Mouse (Mus musculus) lung, postnatal 36 days (tissue): Measurements from ENCODE around the gene Cox8b.
"Not testable (repeated sequence)": the region's sequence is repeated elsewhere in the genome, so short reads cannot be mapped to it uniquely, and the experiment has no call there.

Source experiments
- DNase-seq: peaks from one replicate; pipeline ENCODE4 v3.0.0; 2022; ENCODE audit warnings: mixed read lengths

Cox8b gene

DNA sequence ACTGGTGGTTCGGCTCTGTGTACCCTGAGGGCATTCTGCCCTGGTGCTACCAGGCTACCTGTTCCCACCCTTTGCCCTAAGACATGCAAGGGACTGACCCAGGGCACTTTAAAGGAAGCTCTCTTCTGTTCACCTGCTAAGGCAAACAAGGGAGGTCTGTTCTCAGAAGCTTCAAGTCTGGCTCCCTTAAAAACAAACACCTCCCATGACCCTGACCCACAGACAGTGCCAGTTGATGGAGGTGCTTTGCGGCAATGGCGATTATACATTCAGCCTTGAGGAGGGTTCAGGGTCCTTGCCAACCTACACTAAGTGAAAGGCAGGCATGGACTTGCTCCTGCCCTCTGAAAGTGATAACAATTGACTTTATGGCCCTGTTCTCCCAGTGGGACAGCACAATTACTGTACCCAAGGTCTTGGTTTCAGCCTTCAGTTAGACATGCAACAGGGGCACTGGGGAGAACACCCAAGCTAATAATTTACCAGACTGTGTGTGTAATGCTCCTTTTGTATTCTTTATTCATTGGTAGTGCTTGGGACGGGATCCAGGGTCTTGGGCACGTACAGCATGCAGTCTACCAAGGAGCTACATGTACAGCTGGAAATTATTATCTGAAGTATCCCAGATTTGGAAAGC is 12.7 kb upstream of the Cox8b start:
- DNase-seq: no peak

DNA sequence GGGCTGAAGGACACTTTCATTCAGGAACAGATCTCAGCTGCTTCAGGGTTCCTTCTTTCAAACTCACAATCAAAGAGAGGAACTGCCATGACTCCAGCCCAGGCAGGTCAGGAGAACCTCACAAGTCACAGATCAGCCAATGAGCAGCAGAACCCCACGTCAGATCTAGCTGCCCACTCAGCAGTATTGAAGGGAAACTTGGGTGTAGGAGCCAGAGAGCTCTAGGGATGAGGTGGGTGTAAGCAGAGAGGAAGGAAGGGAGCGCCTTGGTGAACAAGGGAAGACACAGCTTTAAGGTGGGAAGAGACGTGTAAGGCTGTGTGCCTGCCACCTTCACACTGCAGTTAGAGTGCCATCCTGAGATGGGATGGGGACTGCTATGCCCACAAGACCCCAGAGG is 12.0 kb upstream of the Cox8b start:
- no peak for DNase-seq

DNA sequence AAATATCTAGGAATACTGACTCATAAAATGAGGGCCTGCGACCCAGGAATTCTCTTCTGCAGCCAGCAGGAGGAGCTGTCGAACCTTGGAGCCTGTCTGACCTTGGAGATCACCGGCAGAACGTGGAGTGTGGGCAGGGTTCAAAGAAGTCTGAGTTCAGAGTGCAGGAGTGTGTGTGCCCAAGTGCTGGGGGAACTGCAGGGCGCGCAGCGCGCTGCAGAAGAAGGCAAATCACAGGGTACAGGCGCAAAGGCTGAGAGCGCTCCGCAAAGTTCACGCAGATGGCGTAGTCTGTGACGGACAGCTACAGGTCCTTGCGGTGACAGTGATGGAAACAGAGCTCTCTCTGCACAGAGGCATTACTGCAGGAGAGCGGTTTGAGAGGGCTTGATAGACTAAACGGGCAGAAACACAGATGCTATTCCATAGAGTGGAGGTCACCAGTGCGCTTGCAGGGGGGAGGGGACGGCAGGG is 8.4 kb upstream of the Cox8b start:
- DNase-seq: peak; percentile 86

DNA sequence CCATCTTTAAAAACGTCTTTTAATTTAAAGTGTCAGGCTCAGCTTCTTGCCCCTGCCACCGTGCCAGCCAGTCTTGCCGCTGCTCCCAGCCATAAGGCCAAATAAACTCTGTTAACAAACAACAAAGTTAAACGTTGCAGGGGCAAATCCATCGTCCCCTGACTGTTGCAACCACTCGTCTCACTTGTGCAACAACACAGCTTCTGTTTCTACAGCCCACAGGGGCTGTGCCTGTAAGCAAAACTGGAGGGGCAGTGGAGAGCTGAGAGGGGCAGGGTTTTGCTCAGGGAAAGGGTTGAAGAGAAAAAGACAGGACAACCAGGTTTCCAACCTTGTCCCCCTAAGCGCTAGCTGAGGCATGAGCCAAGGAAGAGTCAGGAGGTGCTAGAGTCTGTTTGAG is 7.9 kb upstream of the Cox8b start:
- no peak for DNase-seq

DNA sequence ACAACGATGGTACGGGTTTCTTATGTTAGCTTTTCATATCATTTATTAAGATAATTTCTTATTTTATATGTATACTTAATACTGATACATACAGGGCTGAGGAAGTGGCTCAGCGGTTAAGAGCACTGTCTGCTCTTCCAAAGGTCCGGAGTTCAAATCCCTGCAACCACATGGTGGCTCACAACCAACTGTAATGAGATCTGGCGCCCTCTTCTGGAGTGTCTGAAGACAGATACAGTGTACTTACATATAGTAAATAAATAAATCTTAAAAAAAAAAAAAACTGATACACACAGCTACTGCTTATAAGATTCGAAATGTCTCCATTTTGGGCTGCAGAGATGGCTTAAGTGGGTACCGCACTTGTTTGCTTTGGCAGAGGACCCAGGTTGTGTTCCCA is 7.5 kb upstream of the Cox8b start:
- no peak for DNase-seq

DNA sequence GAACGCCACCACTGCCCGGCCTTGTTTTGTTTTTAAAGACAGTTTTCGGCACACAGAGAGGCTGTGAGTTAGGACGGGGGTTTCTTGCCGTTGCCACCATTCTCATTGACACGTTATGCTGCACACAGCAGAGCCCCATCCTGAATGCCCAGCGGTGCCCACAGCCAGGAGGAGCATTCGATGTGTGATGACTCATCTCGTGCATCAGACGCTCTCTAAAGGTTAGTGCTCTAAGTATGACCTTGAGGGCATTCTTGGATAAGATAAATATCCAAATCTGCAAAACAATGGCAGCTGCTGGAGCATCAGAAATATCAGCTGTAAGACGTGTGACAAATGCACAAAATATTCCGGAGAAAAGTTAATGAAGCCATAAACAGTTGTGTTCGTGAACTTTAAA is 6.9 kb upstream of the Cox8b start:
- no peak for DNase-seq

DNA sequence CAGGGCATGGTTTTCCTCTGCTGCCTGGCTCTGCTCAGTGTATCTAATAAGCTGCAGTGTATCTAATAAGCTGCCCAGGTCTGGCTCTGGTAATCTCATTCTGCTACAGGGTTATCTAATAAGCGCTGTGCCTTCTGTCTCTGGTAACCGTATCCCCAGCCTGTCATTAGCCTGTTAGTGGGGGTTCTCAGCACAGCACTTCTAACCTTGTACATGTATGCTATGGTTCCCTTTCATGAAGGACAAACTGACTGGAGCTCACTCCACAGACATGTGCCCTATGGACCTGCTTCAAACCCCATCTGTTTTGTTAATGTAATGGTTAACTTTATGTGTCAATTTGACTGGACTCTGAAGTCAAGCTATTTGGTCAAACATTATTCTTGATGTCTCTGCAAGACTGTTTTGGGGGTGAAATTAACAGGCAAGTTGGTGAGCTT is 5.4 kb upstream of the Cox8b start:
- no peak for DNase-seq

DNA sequence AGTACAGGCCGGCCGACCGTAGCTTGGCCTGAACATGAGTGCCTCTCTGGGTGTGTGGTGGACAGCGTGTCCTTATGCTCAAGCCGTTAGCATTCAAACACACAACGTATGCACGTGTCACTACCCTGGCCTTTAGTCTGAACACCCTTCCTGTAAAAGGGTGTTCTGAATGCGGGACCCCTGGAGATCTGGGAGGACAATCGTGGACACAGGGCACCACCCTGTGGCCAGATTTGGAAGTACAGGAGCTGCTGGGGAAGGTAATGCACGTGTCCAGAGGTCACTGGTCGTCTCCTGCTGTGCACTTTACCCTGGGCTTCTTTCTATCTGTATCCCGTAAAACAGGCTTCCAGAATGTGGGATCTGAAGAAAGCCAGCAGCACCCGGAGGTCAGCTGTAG is 3.0 kb upstream of the Cox8b start:
- DNase-seq: peak; percentile 88

DNA sequence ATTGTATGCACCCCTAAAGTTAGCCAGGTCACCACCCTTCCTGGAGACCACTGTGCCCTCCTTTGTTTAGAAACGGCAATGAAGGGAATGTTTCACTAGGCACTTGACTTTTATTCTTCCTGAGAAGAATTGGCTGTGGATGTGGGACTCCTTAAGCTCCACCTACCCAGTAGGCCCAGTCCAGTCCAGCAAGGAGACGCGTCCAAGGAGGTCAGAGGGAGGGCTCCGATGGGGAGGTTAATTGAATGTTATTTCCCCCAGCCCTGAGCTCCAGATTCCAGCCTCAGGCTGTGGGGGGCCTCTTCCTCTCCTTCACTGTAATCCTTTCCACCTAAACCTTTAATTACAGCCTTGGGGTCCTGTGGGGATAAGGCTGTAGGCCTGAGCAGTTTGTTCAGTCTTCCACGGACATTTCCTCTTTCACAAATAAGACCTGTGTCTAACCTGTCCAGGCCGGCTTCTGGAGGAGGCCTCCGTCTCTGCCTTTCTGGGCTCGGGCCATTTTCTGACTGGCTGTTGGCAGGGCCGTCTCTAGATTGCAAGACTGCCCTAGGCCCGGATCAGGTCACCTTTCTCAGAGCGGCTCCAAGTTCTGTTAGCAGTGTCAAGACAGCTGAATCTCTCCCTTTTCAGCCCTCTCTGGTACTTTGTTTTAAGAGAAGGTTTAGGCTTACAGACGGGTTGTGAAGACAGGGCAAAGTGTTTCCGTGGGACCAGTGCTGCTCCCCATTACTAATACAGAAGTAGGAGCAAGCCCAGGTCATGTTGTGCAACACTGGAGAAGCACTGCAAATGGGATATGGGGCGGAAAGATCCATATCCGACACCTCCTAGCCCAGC is 2.0 kb upstream of the Cox8b start:
- no peak for DNase-seq

DNA sequence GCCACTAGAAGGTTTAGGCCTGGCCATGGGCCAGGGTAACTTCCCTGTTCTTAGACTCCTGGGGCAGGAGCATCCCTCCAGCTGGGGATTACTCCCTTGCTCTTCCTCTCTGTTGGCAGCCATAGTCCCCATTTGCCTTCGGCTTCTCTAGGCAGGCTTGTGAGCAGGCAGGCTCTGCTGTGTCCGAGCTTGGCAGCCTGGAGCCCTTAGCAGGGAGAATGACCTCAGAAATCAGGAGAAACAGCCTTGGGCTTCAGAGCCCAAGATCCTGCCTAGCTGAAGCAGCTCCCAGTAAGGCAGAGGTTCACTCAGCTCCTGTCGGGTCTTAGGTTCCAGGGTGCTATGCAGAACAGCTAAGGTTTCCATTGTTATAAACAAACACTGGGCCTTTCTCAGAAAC is 1.1 kb downstream of the Cox8b start:
- DNase-seq: no peak

DNA sequence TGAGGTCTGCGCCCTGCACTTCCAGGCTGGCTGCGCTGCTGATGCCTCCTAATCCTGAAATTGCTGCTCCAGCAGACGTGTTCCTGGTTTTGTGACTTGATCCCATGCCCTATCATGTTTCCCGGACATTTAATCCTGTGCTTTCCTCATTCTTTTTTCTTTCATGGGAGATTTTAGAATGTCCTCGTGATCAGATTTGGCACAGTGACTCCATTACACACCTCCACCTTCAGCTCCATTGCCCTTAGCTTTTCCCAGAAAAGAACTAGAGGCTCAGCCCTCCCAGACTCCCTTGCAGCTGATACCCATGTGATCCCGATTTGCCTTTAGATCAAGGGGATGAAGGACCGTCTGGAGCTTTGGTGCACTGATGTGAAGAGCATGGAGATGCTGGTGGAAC is 2.4 kb downstream of the Cox8b start:
- DNase-seq: no peak

DNA sequence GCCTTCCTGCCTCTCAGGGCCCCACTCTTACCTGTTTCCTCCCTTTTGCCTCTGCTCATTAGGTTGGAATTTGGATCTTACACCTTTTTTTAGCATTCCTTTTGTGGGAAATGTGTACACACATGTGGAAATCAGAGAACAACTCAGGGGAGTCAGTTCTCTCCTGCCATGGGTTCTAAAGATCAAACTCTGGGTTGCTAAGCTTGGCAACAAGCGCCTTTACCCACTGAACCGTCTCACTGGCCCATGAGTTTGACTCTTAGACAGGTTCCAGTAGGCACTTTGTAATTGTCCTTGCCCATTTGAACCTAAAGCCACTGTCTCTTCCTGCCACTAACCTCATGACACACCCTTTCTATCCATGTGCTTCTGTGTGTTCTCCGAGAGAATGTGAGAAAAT is 5.6 kb downstream of the Cox8b start:
- no peak for DNase-seq

DNA sequence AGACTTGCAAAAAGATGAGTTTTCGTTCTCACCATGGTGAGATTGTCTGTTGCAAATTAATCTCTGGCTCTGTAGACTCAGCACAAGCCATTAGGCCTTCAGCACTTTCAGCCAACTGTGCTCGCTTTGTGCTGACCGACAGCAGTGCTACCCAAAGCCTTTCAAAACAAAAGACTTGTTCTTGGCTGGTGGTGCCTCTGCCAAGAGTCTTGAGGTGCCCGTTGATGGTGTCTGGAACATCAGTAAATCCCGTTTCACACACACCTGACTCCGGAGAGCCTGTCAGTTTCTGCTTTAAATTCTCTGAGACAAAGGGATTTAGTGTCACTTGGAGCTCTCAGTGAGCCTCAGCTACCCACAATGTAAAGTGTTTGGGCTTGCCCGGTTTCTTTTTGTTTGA is 6.2 kb downstream of the Cox8b start:
- no peak for DNase-seq

DNA sequence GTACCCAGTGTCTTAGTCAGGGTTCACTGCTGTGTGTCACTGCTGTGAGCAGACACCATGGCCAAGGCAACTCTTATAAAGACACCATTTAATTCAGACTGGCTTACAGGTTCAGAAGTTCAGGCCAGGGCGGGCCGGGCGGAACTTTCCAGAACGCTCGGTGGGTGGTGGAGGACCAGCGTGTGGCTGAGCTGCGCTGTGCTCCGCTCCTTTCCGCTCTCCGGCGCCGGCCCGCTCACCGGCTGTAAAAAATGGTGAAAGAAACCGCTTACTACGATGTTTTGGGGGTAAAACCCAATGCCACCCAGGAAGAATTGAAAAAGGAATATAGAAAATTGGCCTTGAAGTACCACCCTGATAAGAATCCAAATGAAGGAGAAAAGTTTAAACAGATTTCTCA is 9.6 kb downstream of the Cox8b start:
- DNase-seq: not testable (repeated sequence)

DNA sequence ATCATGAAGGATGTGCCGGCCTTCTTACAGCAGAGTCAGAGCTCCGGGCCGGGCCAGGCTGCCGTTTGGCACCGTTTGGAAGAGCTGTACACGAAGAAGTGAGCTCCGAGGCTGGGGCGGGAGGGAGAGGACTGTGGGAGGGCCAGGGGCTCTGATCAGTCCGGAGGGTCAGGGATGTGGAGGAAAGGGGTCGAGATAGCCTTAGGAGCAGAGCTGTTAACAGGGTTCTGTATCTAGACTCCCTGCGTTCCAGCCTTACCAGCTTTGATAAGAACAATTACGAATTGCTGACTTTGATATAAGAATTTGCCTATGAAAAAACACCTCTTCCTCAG is 17.8 kb downstream of the Cox8b start:
- no peak for DNase-seq

DNA sequence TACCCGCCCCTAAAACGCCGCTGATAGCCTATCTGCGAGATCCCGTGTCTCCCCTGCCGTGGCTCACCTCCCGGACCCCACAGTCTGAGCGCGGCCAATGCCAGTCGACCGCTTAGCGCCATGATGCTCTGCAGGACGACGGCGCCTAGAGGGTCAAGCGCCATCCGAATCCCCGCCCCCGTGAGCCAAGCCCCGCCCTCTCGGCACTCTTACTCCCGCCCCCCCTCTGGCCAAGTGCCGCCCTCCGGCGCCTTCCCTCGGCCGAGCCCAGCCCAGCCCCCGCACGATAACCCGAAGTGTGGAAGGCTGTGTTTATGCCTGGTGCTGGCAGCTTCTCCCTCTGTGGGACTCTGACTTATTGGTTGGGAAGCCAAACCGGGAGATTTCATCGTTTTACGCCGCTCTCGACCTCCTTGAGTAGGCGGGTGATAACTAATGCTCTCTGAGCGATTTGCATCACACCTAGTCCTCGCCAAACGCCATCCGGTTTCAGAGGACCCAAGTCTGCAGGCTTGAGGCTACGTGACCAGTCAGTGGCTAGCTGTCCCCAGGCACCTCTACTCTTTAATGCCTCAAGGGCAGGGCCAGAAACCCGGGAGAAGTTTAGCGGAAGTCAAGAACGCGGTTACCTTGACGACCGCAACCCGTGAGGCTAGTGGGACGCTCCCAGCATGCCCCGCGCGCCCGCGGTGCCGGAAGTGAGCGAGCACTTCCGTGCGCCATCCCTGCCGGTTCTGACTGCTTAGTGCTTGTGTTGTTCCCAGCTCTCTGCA is 18.4 kb downstream of the Cox8b start, which contains the start of the genes Psmd13 and Sirt3:
Gene Psmd13 (plus strand): TSS at position 273 of the 773 bp plus-strand sequence.
Gene Sirt3 (minus strand): TSS at position 614 of the 773 bp plus-strand sequence.
- DNase-seq: peak; percentile 98

DNA sequence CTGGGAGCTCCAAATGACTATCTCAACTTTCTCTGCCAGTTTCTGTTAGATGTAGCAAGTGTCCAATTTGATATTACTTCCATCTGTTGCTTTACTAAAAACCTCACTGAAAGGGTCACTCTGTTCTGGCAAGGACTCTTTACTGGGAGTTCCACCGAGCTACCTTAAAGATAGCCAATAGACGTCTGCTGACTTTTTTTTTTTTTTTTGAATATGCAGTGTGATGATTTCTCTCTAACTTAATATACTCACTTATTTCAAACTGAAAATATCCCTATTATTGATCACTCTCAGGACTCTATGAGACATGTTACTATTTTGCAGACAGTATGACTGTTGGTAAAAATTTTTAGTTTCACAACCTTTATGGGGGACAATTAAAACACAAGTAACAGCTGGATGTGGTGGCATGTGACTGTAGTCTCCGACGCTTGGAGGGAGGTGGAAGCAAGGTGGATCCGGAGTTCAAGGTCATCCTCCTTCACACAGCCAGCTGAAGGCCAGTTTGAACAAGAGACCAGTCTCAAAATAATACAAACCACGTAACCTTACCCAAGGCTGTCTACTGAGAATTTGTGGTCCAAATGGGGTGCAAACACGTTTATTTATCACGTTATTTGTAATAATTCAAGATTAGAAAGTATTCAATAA is 19.3 kb downstream of the Cox8b start:
- DNase-seq: no peak

DNA sequence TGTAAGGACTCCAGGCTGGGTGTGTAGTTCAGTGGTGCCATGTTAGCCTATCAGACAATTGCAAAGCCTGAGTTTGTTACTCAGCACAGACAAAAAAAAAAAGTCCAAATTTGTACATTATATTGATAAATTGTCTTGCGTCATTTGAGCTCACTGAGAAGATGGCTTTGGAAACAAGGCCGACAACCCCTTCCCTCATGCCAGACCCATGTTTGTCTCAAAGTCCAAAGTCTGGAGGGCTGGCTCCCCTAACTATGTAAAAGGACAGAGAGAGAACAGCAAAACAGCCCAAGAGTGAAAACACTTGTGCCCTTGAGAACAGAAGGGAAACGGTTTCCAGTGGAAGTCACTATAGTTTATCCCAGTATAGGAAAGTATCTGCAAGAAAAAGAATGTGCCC is 19.8 kb downstream of the Cox8b start:
- no peak for DNase-seq

DNA sequence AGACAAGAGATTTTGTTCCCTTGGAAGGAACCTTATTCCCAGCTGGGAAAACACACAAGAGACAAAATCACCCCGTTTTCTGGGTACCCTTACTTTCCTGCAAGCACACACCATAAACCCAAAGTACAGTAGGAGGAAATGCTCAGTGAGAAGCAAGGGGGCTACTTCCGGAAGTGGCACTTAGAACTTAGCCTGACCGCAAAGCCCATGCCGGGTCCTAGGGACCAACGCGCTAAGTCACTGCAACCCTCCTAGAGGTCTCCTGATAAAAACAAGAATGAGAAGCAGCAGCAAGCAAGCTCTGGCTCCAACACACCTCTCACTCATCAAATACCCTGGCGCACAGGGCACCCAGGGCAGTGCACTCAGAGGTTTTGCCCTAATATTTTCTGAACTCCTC is 20.9 kb downstream of the Cox8b start:
- DNase-seq: no peak

DNA sequence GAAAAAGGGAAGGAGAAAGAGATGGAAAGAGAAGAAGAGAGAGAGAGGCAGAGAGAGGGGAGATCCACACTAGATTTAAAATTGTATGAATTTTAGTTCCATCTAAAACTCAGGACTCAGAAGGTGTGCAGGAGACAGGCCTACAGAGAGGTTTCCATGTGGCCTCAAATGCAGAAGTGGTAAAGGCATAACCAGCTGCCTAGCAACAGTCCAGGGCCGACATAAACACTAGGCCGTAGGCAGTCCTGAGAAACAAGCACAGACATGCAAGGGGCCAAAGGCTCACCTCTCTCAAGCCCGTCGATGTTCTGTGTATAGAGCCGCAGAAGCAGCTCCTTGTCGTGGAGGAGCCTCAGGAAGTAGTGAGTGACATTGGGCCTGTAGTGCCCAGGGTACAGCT is 22.9 kb downstream of the Cox8b start:
- peak; percentile 55 for DNase-seq

DNA sequence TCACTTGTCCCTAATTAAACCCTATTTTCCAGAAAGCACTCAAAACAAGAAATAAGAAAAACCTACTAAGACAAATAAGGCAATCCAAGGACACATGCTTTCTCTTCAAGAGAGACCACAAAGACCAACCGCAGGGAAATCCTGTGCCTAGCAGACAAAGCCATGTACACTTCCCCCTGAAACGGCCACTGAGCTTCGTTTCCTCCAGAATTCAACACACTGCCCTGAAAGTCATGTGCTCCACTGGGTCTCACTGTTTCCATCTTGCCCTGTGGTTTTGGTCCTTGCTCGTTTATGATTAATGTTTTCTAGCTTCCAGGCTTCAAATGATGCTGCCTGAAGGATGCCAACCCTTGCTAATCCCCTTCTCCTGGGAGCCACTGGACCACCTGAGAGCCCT is 26.0 kb downstream of the Cox8b start:
- DNase-seq: peak; percentile 46

DNA sequence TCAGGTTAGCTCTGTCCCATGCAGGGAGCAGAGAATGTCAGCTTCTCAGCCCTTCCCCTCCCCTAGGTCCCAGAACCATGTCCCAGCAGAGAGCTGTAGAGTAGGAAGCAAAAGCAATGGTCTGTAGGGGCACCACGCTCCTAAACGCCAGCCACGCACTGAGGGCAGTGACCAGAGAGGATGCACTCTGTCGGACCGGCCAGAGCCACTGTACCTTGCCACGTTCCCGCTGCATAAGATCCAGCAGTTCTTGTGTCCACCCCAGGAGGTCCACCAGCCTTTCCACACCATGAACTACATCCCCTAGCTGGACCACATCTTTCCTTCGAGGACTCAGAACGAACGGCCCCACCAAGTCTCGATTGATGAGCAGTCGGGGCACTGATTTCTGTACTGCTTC is 35.5 kb downstream of the Cox8b start:
- DNase-seq: no peak

DNA sequence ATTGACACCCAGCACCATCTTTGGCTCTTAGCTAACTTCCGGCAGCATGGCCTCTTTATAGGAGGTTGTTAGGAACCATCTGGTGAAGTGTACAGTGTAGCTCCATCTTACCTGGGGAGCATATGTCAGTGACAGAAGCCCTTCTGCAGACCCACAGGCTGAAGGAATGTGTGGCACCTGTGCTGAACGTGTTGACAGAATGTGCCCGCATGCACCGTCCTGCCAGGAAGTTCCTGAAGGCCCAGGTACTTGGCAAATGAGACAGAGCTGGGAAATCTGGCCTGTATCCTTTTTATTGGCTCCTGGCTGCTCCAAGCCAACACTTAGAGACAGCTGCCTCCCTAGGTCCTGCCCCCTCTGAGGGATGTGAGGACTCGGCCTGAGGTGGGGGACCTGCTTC is 39.5 kb downstream of the Cox8b start:
- no peak for DNase-seq
